Mouse (Mus musculus) myocyte (in vitro differentiated cells): Measurements from ENCODE around the gene Glis3. TPM values are rescaled to one million over a fixed set of nuclear protein-coding genes. Genes with fewer than 3 reads are reported as not detected.

Experiments
- H3K27me3 ChIP-seq: one replicate; pipeline ENCODE4 v1.6.1; 2011; ENCODE audit not compliant: control insufficient read depth, insufficient read depth, insufficient read length
- H3K36me3 ChIP-seq: one replicate; pipeline ENCODE4 v1.6.1; 2011; ENCODE audit not compliant: control insufficient read depth, insufficient read depth
- H3K4me2 ChIP-seq: one replicate; pipeline ENCODE4 v1.6.1; 2011; ENCODE audit warnings: low read depth, control low read depth
- H3K4me3 ChIP-seq: one replicate; pipeline ENCODE4 v1.5.1; 2011; ENCODE audit warnings: mild to moderate bottlenecking, control low read depth, moderate library complexity
- H3K79me2 ChIP-seq: one replicate; pipeline ENCODE4 v1.6.1; 2011; ENCODE audit not compliant: control insufficient read depth, insufficient read depth
- H3ac ChIP-seq: one replicate; pipeline ENCODE4 v1.6.1; 2011; ENCODE audit not compliant: control insufficient read depth, insufficient read length
- CEBPB ChIP-seq: IDR thresholded peaks from 2 replicates; pipeline ENCODE4 v1.6.1; 2011; ENCODE audit warnings: mild to moderate bottlenecking, moderate library complexity; ENCODE audit not compliant: poor library complexity, insufficient read depth, severe bottlenecking
- E2F4 ChIP-seq: IDR thresholded peaks from one replicate; pipeline ENCODE4 v1.6.1; 2011; ENCODE audit warnings: mild to moderate bottlenecking, control low read depth, moderate library complexity; ENCODE audit not compliant: insufficient read depth
- MAX ChIP-seq: IDR thresholded peaks from one replicate; pipeline ENCODE4 v1.6.1; 2011; ENCODE audit warnings: low read depth, mild to moderate bottlenecking, control low read depth
- MYOD1 ChIP-seq, 3 experiments: IDR thresholded peaks; one replicate each; pipeline ENCODE4 v1.6.1; 2011; ENCODE audit warnings: control low read depth in 2 of 3, low read depth in 2 of 3, mild to moderate bottlenecking in 2 of 3, moderate library complexity in 1 of 3; ENCODE audit not compliant: insufficient read length in 2 of 3, control insufficient read depth in 1 of 3
- MYOG ChIP-seq, 3 experiments: IDR thresholded peaks; one replicate each; pipeline ENCODE4 v1.6.1; 2011; ENCODE audit warnings: control low read depth in 2 of 3, low read depth in 2 of 3, mild to moderate bottlenecking in 2 of 3; ENCODE audit not compliant: insufficient read length in 2 of 3, control insufficient read depth in 1 of 3, insufficient read depth in 1 of 3
- POLR2A ChIP-seq: IDR thresholded peaks from one replicate; pipeline ENCODE4 v1.6.1; 2011; ENCODE audit warnings: low read depth, mild to moderate bottlenecking, control low read depth, moderate library complexity; ENCODE audit not compliant: insufficient read length
- POLR2AphosphoS2 ChIP-seq: IDR thresholded peaks from one replicate; pipeline ENCODE4 v1.6.1; 2011; ENCODE audit warnings: low read depth, control low read depth; ENCODE audit not compliant: insufficient read length
- REST ChIP-seq: IDR thresholded peaks from one replicate; pipeline ENCODE4 v1.6.1; 2011; ENCODE audit warnings: mild to moderate bottlenecking, control low read depth, moderate library complexity; ENCODE audit not compliant: insufficient read depth, insufficient read length
- SRF ChIP-seq: IDR thresholded peaks from one replicate; pipeline ENCODE4 v1.6.1; 2011; ENCODE audit warnings: low read depth; ENCODE audit not compliant: control insufficient read depth, insufficient read length
- TCF12 ChIP-seq: IDR thresholded peaks from one replicate; pipeline ENCODE4 v1.6.1; 2011; ENCODE audit warnings: mild to moderate bottlenecking, control low read depth; ENCODE audit not compliant: poor library complexity, insufficient read depth, severe bottlenecking
- TCF3 ChIP-seq: IDR thresholded peaks from one replicate; pipeline ENCODE4 v1.6.1; 2011; ENCODE audit warnings: low read depth, control low read depth; ENCODE audit not compliant: insufficient read length
- USF1 ChIP-seq: IDR thresholded peaks from one replicate; pipeline ENCODE4 v1.6.1; 2011; ENCODE audit warnings: low read depth, mild to moderate bottlenecking, control low read depth, moderate library complexity
- polyA plus RNA-seq: library from polyadenylated mRNA; unstranded; fragments of >200 nt; fragmentation: generic; extraction: Trizol; gene quantifications from one replicate; pipeline ENCODE4 v1.2.1, GENCODE M21; 2012; ENCODE audit warnings: missing spikeins

Gene Glis3
- polyA plus RNA-seq, 1 experiment, result 0.79 TPM

GRCm38 (mm10) chr19:28424180-28424579, 255.7 kb downstream of the Glis3 start:
- H3K4me3 ChIP-seq, result no peak overlapping the region
- H3K36me3 ChIP-seq, result no peaks in the 10 kb centered on the region
- TF ChIP-seq REST (no peak), MYOD1 (IDR thresholded peaks at IDR 0.05; ENCODE audit: control insufficient read depth in 1 of 3, insufficient read length in 2 of 3, low read depth in 2 of 3) (no peak), POLR2AphosphoS2 (no peak), SRF (no peak), POLR2A (no peak), TCF3 (no peak), CEBPB (no peak), MYOG (IDR thresholded peaks at IDR 0.05; ENCODE audit: control insufficient read depth in 1 of 3, insufficient read depth in 1 of 3, insufficient read length in 2 of 3, low read depth in 2 of 3) (no peak), USF1 (no peak), MAX (no peak), E2F4 (no peak), TCF12 (no peak)
- H3K4me2 ChIP-seq, result no peak overlapping the region
- no peaks in the 10 kb centered on the region for H3K27me3 ChIP-seq
- H3ac ChIP-seq, result no peak overlapping the region
- no peaks in the 10 kb centered on the region for H3K79me2 ChIP-seq

GRCm38 (mm10) chr19:28422939-28423338, 256.9 kb downstream of the Glis3 start:
- H3K4me3 ChIP-seq, result no peak overlapping the region
- TF ChIP-seq TCF12 (no peak), CEBPB (no peak), REST (no peak)
- no peaks in the 10 kb centered on the region for H3K36me3 ChIP-seq
- no peak overlapping the region for H3ac ChIP-seq
- no peaks in the 10 kb centered on the region for H3K79me2 ChIP-seq
- no peak overlapping the region for H3K4me2 ChIP-seq
- no peaks in the 10 kb centered on the region for H3K27me3 ChIP-seq

GRCm38 (mm10) chr19:28416069-28416468, 263.8 kb downstream of the Glis3 start:
- no peak overlapping the region for H3K4me2 ChIP-seq
- H3K79me2 ChIP-seq, result no peaks in the 10 kb centered on the region
- H3ac ChIP-seq, result no peak overlapping the region
- H3K36me3 ChIP-seq, result no peaks in the 10 kb centered on the region
- H3K4me3 ChIP-seq, result no peak overlapping the region
- TF ChIP-seq POLR2AphosphoS2 (no peak), CEBPB (no peak), REST (no peak), TCF3 (no peak), MYOD1 (IDR thresholded peaks at IDR 0.05; ENCODE audit: control insufficient read depth in 1 of 3, insufficient read length in 2 of 3, low read depth in 2 of 3) (no peak), E2F4 (no peak), MAX (no peak), TCF12 (no peak), USF1 (no peak), MYOG (IDR thresholded peaks at IDR 0.05; ENCODE audit: control insufficient read depth in 1 of 3, insufficient read depth in 1 of 3, insufficient read length in 2 of 3, low read depth in 2 of 3) (no peak), SRF (no peak), POLR2A (no peak)
- no peaks in the 10 kb centered on the region for H3K27me3 ChIP-seq

GRCm38 (mm10) chr19:28408787-28409186, 271.1 kb downstream of the Glis3 start:
- H3K36me3 ChIP-seq, result no peaks in the 10 kb centered on the region
- TF ChIP-seq REST (no peak), SRF (no peak), CEBPB (no peak), USF1 (no peak)
- H3K27me3 ChIP-seq, result no peaks in the 10 kb centered on the region
- H3K79me2 ChIP-seq, result no peaks in the 10 kb centered on the region
- H3K4me3 ChIP-seq, result no peak overlapping the region
- no peak overlapping the region for H3K4me2 ChIP-seq
- no peak overlapping the region for H3ac ChIP-seq

GRCm38 (mm10) chr19:28402956-28403355, 276.9 kb downstream of the Glis3 start:
- Histone ChIP-seq H3K79me2 (no peaks in the 10 kb centered on the region), H3K4me2 (no peak overlapping the region), H3ac (no peak overlapping the region), H3K4me3 (no peak overlapping the region), H3K27me3 (no peaks in the 10 kb centered on the region), H3K36me3 (no peaks in the 10 kb centered on the region)
- TF ChIP-seq TCF12, result no peak
- TF ChIP-seq REST, result no peak
- TF ChIP-seq MYOG (IDR thresholded peaks at IDR 0.05; ENCODE audit: control insufficient read depth in 1 of 3, insufficient read depth in 1 of 3, insufficient read length in 2 of 3, low read depth in 2 of 3), result no peak
- no peak for TF ChIP-seq MYOD1 (IDR thresholded peaks at IDR 0.05; ENCODE audit: control insufficient read depth in 1 of 3, insufficient read length in 2 of 3, low read depth in 2 of 3)
- no peak for TF ChIP-seq E2F4
- TF ChIP-seq CEBPB, result no peak
- no peak for TF ChIP-seq POLR2AphosphoS2
- no peak for TF ChIP-seq TCF3
